ENCODE assay signal across 8 mouse cellular contexts in genomic region chr13:59556670-59557069, GRCm38 (mm10). TPM values are rescaled to one million over a fixed set of nuclear protein-coding genes. Genes with fewer than 3 reads are reported as not detected.
DNase-seq lines count a peak whose midpoint lies in the region; ATAC-seq lines count a peak whose summit lies in the region.

No protein-coding gene starts in this region.

- ATAC-seq in intestine, embryonic 15.5 days: peak; percentile 86
- peak; percentile 87 for ATAC-seq in liver, embryonic 11.5 days (replicated peaks; ENCODE audit: low FRiP score)
- ATAC-seq in monocyte, adult 5-6 weeks (replicated peaks; ENCODE audit: insufficient number of reproducible peaks, low FRiP score, low TSS enrichment, poor library complexity, severe bottlenecking): peak; percentile 44; the same call in 1 of the 2 replicates

- H3K27me3 ChIP-seq in intestine, embryonic 15.5 days (replicated peaks): no peaks in the 10 kb centered on the region
- H3K27me3 ChIP-seq in liver, embryonic 11.5 days (replicated peaks; ENCODE audit: control insufficient read depth, insufficient read depth, low read length): no peaks in the 10 kb centered on the region

- H3K36me3 ChIP-seq in intestine, embryonic 15.5 days: no peaks in the 10 kb centered on the region
- no peaks in the 10 kb centered on the region for H3K36me3 ChIP-seq in liver, embryonic 11.5 days (ENCODE audit: control insufficient read depth, insufficient read depth, low read length)

- H3K9me3 ChIP-seq in intestine, embryonic 15.5 days: no peaks in the 10 kb centered on the region
- no peaks in the 10 kb centered on the region for H3K9me3 ChIP-seq in liver, embryonic 11.5 days (ENCODE audit: control insufficient read depth, low read length)

- H3K4me2 ChIP-seq in intestine, embryonic 15.5 days (replicated peaks): peak overlapping the region; percentile 90
- peak overlapping the region; percentile 87 for H3K4me2 ChIP-seq in liver, embryonic 11.5 days

- WGBS in intestine, embryonic 15.5 days: under 1% methylated on average over 41 of the region's 45 CpGs
- WGBS in liver, embryonic 11.5 days: under 1% methylated on average over 28 of the region's 45 CpGs

- peak overlapping the region; percentile 76 for H3K4me3 ChIP-seq in intestine, embryonic 15.5 days (replicated peaks)
- peak overlapping the region; percentile 90 for H3K4me3 ChIP-seq in liver, embryonic 11.5 days (ENCODE audit: low read depth, low read length)

- peaks cover 14% of the 10 kb centered on the region for H3K4me1 ChIP-seq in intestine, embryonic 15.5 days (replicated peaks)
- H3K4me1 ChIP-seq in liver, embryonic 11.5 days (replicated peaks; ENCODE audit: control insufficient read depth, insufficient read depth, low read length): peaks cover 12% of the 10 kb centered on the region

- peak overlapping the region; percentile 56; the same call in 1 of the 2 replicates for H3K27ac ChIP-seq in intestine, embryonic 15.5 days
- H3K27ac ChIP-seq in liver, embryonic 11.5 days (ENCODE audit: low read depth, low read length): peak overlapping the region; percentile 80; the same call in 1 of the 2 replicates

- peak overlapping the region; percentile 64 for H3K9ac ChIP-seq in intestine, embryonic 15.5 days
- peak overlapping the region; percentile 87 for H3K9ac ChIP-seq in liver, embryonic 11.5 days (ENCODE audit: low read depth, low read length)

- DNase-seq in 3134 (ENCODE audit: extremely low read depth, insufficient read length, low spot score): peak; percentile 72
- peak; percentile 58 to 60 for DNase-seq in adrenal gland, adult 18-20 months (ENCODE audit: low spot score in 2 of 2)
- peak; percentile 30 for DNase-seq in embryo, embryonic 11.5 days (ENCODE audit: low read depth, low spot score)
- DNase-seq in gastrocnemius, postnatal 4 days (ENCODE audit: low spot score in 2 of 2): peak; percentile 36 to 59
- peak; percentile 73 for DNase-seq in liver, embryonic 11.5 days (ENCODE audit: low spot score)
- DNase-seq in spleen, postnatal 4 days (ENCODE audit: low spot score in 2 of 2): peak; percentile 78 to 87

RNA-seq across cellular contexts. Expression of gene Agtpbp1, which starts 28.4 kb away (rescaled TPM):
- total RNA-seq in adrenal gland, adult 18-20 months (2021): 10 to 100 TPM; 35.6 to 46.0 TPM
- 10 to 100 TPM; 30.8 to 31.2 TPM for total RNA-seq in gastrocnemius, postnatal 4 days (2021)
- 15.7 and 15.8 TPM in 2 replicates for polyA plus RNA-seq in intestine, embryonic 15.5 days (2015; fragmentation: Nextera tagmentation; extraction: Ambion mirVana)
- 15.6 and 16.9 TPM in 2 replicates for polyA plus RNA-seq in liver, embryonic 11.5 days (2014; fragmentation: Nextera tagmentation; extraction: Ambion mirVana)
- total RNA-seq in monocyte, adult 5-6 weeks (2017): 36.3 to 81.8 TPM (median 81.6 TPM) in 3 replicates

RNA-seq across cellular contexts. Expression of gene Naa35, which starts 28.4 kb away (rescaled TPM):
- 10 to 100 TPM; 68.8 to 70.2 TPM for total RNA-seq in adrenal gland, adult 18-20 months (2021)
- total RNA-seq in gastrocnemius, postnatal 4 days (2021): 10 to 100 TPM; 53.3 to 57.8 TPM
- 67.4 and 70.6 TPM in 2 replicates for polyA plus RNA-seq in intestine, embryonic 15.5 days (2015; fragmentation: Nextera tagmentation; extraction: Ambion mirVana)
- 53.6 and 59.7 TPM in 2 replicates for polyA plus RNA-seq in liver, embryonic 11.5 days (2014; fragmentation: Nextera tagmentation; extraction: Ambion mirVana)
- total RNA-seq in monocyte, adult 5-6 weeks (2017): 23.8 to 64.8 TPM (median 30.9 TPM) in 3 replicates

Comparison
In these comparisons a context has a peak if more than half of its experiments do, and no peak if none do; other contexts are left out.
1. Peak in every context shown above with its lines: DNase-seq, ATAC-seq, H3K4me3 ChIP-seq and H3K27ac ChIP-seq.
2. DNase-seq: peak in every context shown above with its lines; median percentile 82 in spleen, postnatal 4 days; 73 in liver, embryonic 11.5 days; 72 in 3134; 59 in adrenal gland, adult 18-20 months; 48 in gastrocnemius, postnatal 4 days; 30 in embryo, embryonic 11.5 days.